Mouse (Mus musculus): ENCODE results near the gene Usp12. TPM values are rescaled to one million over a fixed set of nuclear protein-coding genes. Genes with fewer than 3 reads are reported as not detected.
"Not testable (repeated sequence)": the region's sequence is repeated elsewhere in the genome, so short reads cannot be mapped to it uniquely, and the experiment has no call there.

Gene Usp12
- total RNA-seq, 4 experiments from 2014 or later = 14.7 to 18.7 (median 18.0) TPM

- DNase-seq (ENCODE audit: low spot score) = no peak
These were observed 44.9 kb downstream of the Usp12 start for GRCm38 (mm10) chr5:146749857-146750256.

DNA sequence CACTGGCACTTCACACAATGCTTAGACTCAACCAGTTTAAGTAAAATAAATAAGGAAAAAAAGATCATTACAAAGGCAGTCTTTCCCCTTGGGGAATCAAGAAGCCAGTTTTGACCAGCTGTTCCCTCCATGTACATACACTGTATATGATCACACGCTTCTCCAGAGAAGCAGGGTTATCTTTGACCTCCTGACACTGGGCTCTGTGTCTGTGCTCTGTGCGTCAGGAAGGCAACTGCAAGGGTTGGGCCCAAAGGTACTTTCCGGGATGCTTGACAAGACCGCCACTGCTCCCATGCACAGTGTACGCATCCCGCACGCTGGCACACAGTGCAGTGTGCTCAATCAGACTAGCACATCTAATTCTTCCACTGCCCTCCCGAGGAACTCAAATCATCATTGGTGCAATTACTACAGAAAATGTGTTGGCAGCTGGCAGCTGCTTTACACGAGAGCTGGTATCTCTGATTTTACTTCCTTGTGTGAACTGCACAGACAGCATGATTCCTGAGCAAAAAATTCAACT lies 57.8 kb downstream of the Usp12 start:
- no peak for DNase-seq (ENCODE audit: low spot score)

DNA sequence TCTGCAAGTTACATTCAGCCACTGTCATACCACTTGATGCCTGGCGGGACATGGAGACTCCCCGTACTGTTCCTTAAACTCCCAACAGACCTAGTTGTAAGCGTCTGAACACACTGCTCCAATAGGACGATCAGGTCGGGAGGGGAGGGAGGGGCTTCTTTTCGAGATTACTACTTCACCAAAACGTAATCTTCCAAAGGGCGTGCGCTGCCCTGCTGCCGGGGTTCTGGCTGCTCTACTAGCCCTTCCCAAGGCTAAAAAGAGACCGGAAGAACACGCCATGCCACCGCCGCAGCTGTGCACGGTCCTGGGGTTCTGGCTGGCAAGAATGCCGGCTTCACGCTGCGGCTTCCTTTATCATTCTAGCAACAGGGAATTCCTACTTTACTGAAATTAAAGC lies 58.5 kb downstream of the Usp12 start:
- no peak for DNase-seq (ENCODE audit: low spot score)

DNA sequence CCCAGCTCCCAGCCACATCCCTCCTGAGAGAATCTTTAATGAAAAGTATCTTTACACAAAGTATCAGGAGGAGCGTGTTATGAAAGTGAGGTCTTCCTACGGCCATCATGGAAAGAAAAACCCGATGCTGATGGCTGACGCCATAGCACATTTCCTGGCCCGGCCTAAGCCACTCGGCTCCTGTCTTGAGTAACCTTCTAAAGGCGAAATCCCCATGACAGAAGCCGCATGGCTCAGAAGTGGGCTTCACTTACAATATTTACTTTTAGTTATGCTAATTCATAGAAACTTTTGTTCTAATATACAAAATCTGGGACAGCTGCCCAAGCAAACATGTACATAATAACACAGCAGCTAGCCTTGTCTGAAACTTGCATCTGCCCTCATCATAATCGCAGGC lies 59.8 kb downstream of the Usp12 start:
- not testable (repeated sequence) for DNase-seq (ENCODE audit: low spot score)

GRCm38 (mm10) chr5:146733888-146734640 lies 60.7 kb downstream of the Usp12 start:
- no peak for DNase-seq (ENCODE audit: low spot score)

DNA sequence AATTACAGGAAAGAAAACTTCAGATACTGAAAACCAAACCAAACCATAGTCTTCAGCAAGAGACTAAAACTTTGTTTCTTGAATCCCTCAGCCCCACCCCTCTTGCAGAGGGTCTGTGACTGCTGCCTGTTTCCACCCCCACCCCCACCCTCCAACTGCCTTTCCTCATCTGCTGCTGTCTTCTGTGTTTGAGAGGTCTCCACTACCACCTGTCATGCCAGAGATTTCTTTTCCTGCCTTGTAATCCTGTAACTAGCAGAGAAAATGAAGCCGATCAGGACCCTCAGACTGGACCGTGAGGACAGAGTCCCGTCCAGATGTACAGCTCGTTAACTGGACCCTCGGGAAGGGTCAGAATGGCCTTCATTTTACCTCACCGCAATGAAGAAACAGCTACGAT lies 61.4 kb downstream of the Usp12 start:
- no peak for DNase-seq (ENCODE audit: low spot score)

DNA sequence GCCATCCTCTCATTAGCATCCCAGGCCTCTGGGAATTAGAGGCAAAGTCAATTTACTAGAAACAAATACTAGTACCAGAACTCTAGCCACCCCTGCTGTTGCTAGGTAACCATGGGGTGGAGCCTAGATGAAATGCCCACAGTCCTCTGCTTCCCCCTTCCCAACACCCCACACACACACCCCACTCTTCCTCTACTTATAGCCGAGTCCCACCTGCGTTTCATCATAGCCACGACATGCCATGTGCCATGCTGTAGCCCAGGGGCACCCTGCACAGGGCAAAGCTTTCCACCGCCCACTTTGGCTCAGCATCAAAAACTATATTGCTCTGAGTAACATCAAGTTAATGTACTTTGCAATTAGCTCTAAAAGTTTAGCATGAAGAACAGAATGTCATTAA lies 67.8 kb downstream of the Usp12 start:
- no peak for DNase-seq (ENCODE audit: low spot score)

GRCm38 (mm10) chr5:146724956-146725355 lies 69.8 kb downstream of the Usp12 start:
- no peak for DNase-seq (ENCODE audit: low spot score)

DNA sequence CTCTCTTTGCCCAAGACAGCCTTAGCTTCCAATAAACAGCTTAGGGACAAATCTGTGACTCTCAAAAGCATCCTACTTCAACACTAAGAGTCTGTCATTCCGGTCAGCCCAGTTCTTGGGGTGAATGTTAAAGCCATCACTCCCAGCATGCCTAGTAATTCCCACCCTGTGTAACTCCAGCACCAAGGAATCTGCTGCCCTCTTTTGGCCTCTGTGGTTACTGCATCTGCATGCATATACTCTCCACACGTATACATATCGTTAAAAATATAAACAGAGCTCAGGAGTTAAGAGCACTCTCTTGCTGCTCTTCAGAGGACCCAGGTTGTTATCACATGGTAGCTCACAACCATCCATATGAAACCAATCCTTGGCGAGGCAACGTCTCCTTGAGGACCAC lies 71.4 kb downstream of the Usp12 start:
- no peak for DNase-seq (ENCODE audit: low spot score)

DNA sequence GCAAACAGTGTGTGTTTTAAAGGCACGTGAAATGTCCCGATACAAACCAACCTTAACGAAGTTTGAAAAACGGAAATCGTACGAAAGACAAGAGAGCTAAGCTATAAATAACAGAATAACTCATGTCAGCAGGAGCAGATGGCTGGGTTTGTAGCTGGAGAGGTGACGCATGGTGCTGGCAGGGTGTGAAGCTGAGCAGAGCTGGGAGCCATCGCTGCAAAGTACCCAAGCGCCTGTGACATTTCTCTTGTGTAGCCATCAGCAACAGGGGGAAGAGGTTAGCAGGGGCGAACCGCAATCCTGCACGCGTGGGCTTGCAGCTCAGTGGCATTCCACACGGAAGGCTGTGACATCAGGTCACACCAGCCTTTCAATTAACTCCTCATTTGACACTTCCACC lies 72.6 kb downstream of the Usp12 start:
- no peak for DNase-seq (ENCODE audit: low spot score)

DNA sequence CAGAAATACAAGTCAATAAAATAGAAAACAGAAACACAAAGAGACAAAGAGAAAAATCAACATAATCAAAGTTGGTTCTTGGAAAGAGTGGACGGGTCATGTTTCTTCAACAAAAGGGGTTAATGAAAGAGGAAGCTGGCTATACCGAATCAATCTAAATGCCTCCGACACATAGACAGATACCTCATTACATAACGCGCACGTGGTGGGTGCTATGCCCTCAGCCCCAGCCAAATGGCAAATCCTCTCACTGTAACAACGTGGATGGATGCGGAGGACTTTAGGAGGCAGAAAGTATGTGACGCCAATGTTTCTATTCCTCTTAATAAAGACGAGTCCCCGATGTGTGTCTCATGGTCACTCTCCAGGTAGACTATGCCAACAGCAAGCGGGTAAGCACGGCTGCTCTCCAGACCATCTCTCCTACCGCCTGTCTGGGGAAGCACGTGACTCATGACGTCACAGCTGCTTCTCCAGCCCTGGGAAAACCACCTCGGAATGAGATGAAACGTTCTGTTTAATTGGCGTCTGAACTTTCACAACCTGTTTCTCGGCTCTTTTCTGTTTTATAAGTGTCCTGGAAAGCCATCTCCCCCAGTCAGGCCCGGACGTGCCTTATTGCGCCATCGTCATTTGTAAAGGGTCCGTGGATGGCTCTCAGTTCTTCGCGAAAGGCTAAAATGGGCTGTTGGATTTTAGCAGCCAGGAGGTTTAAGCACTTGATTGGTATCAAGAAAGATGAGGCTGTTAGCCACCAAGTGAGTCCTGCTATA lies 75.0 kb downstream of the Usp12 start:
- DNase-seq (ENCODE audit: low spot score) = no peak

DNA sequence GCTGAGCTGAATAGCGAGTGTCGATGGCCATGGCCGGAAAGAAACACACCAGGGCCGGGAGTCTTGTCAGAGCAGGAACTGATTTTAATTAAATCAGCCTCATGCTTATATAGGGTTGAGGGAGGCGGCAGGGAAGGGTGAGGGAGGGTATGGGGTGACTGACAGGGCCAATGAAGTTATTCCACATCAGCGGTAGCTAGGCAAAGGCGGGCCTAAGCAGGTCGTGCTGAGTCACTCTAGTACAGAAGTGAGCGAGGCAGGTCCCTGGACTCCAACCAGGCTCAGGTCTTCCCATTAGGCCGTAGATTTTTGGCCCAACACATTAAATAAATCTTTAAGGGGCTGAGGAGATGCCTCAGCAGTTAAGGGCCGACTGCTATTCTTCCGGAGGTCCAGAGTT lies 81.0 kb downstream of the Usp12 start:
- DNase-seq (ENCODE audit: low spot score) = no peak

DNA sequence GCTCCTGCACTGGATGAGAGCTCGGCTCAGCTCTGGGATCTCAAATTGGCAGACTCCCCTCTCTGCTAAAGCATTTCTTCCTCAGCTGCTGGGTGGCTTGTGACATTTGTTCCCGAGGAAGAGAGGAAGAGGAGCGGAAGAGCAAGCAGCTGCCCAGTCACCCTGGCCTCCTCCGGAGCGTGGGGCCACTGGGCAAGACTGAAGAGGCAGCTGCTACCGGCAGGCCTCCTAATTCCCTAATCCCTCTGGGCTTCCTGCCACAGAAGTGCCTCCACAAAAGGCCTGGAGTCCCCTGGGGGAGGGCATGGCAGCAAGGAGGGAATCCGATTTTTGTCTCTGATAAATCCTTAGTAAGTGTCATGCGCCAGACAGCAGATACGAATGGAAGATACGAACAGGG lies 81.7 kb downstream of the Usp12 start:
- DNase-seq (ENCODE audit: low spot score) = no peak

DNA sequence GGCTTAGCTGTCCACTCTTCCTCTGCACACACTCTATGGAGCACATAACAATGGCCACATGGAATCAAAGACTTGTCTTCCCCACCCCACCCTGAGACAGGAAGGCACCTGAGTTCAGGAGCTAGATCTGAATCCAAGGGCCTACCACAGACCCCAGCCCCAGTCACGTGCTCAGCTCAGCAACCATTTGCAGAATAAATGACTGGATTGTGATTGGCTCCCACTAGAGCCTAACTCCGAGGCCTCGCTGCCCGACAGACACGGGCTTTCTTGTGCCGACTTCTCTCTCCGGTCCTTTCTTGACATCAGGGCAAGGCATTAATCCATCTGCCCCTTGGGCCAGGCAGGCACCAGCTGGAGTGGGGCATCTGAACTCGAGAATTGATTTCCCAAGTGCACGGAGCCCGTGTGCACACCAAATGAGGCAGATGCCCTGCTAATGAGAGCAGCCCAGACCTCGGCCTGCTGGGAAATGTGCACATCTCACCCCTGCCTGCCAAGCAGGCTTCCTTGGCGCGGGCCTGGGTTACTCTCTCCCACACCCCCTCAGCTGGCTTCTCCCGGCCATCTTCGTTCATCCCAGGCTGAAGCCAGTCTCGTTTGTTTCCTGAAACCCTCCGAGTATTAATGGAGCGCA lies 82.4 kb downstream of the Usp12 start:
- DNase-seq (ENCODE audit: low spot score) = no peak

GRCm38 (mm10) chr5:146709361-146709760 lies 85.4 kb downstream of the Usp12 start:
- DNase-seq (ENCODE audit: low spot score) = no peak

DNA sequence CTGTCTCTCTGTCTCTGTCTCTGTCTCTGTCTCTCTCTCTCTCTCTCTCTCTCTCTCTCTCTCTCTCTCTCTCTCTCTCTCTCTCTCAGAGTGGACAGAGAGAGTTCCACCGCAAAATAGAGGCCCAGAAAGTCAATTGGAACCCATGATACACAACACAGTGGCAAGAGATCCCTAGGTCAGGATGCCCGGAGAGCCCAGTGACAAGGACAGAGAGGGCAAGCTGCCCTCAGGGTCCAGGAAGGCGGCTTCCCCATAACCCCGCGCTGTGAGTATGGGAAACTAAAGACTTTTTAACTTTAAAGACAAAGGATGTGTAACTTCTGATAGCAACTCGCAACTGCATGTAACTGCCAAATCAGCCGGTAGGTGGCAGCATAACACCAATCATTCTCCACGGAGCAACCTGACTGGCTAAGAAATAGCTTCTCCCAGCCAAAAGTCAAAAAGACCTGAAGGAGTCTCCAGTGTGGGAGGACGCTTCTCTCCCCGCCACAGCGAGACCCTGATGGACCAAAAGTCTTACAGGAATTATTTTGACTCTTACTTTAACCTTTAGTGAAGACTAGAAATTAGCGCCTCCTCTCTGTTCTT lies 88.9 kb downstream of the Usp12 start:
- DNase-seq (ENCODE audit: low spot score) = peak; percentile 89

- no peak for DNase-seq (ENCODE audit: low spot score)
These were observed 89.4 kb downstream of the Usp12 start for GRCm38 (mm10) chr5:146705411-146705810.

DNA sequence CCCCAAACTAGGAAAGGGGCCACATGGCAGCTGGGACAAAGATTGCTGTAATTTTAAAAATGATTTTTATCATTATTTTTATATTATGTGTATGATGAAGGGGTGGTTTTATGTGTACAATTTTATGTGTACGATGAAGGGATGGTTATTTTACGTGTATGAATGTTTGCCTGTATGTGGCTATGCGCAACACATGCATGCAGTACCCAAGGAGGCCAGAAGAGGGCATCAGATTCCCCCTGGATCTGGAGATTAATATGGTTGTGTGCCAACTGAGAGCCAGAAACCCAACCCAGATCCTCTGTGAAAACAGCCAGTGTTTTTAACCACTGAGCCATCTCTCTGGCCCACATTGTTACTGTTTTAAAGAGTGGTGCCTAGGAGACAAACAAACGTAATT lies 90.6 kb downstream of the Usp12 start:
- DNase-seq (ENCODE audit: low spot score) = no peak

- no peak for DNase-seq (ENCODE audit: low spot score)
These were observed 91.1 kb downstream of the Usp12 start for GRCm38 (mm10) chr5:146703710-146704121.

DNA sequence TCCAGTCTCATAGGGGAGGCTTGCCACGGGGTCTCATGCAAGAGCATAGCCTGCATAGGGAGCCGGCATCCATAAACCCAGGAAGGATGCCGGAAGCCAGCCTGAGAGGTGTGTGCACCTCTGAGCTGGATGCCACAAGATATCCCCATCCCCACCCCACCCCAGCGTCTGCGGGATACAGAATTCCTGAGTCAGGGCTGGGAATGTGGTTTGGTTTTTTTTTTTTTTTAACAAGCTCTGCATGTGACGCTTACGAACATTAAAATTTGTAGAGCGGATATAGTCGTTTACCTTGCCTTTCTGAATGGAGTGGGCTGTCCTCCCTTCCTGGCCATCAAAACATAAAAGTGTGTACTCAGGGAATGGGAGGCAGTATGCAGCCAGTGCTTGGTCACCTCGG lies 94.7 kb downstream of the Usp12 start:
- no peak for DNase-seq (ENCODE audit: low spot score)

GRCm38 (mm10) chr5:146699433-146700019 lies 95.3 kb downstream of the Usp12 start:
- no peak for DNase-seq (ENCODE audit: low spot score)

- no peak for DNase-seq (ENCODE audit: low spot score)
These were observed 99.3 kb downstream of the Usp12 start for GRCm38 (mm10) chr5:146695543-146695942.

Measured in heart, adult 8-10 months (tissue).